Comparison of ENCODE assay signal across 10 mouse cellular contexts in the genomic region with DNA sequence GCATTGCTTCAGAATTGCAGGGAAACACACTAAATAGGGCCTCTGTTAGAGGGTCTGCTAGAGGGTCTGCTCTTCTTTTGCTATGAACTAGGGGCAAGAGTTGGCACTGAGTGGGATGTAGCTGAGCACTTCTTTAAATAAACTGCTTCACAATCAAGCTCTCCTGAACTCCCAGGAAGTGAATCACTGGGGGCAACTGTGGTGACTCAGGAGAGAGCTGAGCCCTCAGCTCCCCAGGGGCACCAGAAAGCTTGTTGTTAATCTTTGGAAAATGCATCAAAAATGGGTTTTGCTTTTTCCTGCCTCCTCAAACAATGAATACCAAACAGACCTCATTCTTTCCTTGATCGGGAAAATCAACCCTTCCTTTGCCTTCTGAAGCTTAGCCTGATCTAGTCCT.
"Had no signal": no experiment of that assay in that cellular context is flagged by ENCODE, and none has a peak within 500 bp of the region (broad histone marks: within the 10 kb centered on the region; RNA-seq: fewer than 3 reads in every experiment).

No protein-coding gene starts in this region.

- DNase-seq: kidney, adult 9 months; kidney, postnatal 14 days; kidney, postnatal 4 days; left cerebral cortex, postnatal 4 days; liver, postnatal 0 days; lung, embryonic 14.5 days; retina, postnatal 1 day; thymus, adult 2 months; thymus, postnatal 14 days; thymus, postnatal 4 days had no signal
